Mouse (Mus musculus) liver, postnatal 0 days (tissue): ENCODE data around the gene Efr3b.

Experiments
- CTCF ChIP-seq: sonication (generic); IDR thresholded peaks from 2 replicates; pipeline ENCODE4 v1.5.1; 2016; ENCODE audit warnings: antibody characterized with exemption, low read depth
- EP300 ChIP-seq: IDR thresholded peaks from 2 replicates; pipeline ENCODE4 v1.6.1; 2016; ENCODE audit warnings: antibody characterized with exemption, low read depth, mild to moderate bottlenecking

DNA sequence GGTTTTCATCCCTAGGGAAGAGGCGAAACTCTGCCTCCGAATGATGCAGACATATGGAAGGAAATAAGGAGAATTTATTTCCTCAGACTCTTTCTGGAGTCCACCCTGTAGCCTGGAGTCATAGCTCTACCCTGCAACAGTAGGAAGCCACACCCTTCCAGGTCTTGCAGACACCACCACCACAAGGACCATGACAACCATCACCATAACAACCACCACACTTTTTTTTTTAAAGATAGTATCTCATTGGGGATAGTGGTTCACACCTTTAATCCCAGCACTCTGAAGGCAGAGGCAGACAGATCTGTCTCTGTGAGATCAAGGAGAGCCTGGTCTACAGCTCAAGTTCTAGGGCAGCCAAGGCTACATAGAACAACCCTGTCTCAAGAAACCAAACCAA lies 26.8 kb upstream of the Efr3b start:
- TF ChIP-seq CTCF (no peak), EP300 (no peak)
